Mouse (Mus musculus) liver, adult (tissue): ENCODE measurements around the gene Opa3.

Experiments
- GATA4 ChIP-seq: IDR thresholded peaks from 2 replicates; pipeline ENCODE4 v1.6.1; 2014; ENCODE audit warnings: mild to moderate bottlenecking, low read length; ENCODE audit not compliant: insufficient replicate concordance

Opa3 gene

DNA sequence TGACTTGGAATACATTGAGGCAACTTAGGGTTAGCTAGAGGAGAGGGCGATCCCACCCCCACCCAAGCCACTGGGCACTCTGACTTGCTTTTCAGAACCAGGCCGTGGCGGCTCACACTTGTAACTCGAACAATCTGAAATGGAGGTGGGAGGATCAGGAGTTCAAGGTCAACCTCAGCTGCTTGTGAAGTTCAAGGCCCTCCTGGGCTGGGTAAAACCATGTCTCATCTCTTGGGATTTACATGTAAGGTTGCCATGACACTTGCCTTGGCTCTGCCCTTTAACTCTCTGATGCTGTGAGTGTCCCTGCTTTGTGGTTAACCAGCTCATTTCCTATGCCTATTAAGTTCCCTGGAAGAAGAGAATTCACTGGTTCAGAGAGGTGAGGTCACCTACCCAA lies 18.6 kb upstream of the Opa3 start:
- TF ChIP-seq GATA4 = no peak

DNA sequence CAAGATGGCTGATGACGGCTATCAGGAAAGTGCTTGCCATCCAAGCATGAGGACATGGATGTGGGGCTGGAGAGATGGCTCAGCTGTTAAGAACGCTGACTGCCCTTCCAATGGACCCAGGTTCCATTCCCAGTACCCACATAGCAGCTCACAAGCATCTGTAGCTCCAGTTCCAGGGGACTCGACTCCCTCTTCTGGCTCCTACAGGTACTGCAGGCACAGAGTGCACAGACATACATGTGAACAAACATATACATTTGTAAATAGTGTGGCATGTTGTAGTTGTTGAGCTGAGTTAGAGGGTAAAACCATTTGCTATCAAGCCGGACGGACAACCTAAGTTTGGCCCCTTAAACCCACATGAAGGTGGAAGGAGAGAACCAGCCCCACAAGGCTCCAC lies 18.1 kb upstream of the Opa3 start:
- no peak for TF ChIP-seq GATA4

DNA sequence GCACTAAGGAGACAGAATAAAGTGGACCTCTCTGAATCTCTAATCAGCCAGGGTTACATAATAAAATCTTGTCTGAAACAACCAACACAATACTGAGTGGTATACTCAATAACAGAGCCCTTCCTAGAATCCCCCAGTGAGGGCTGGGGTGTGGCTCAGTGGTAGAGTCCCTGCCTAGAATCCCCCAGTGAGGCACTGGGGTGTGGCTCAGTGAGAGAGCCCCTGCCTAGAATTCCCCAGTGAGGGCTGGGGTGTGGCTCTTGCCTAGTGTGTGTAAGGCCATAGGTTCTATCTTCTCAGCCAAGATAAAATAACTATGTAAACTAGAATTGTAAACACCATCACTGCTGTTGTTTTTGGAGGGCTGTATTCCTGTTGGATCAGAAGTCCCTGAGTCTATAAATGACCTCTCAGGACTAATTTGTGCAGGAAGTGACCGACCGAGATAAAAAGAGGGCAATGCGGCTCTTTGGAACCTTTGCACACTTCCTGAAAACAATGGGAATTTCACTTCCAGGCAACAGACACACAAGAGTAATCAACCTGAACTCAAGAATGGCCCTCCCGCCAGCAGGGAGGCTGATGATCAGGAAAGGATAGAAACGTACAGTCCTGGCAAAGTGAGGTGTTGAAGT lies 17.0 kb upstream of the Opa3 start:
- TF ChIP-seq GATA4 = no peak

DNA sequence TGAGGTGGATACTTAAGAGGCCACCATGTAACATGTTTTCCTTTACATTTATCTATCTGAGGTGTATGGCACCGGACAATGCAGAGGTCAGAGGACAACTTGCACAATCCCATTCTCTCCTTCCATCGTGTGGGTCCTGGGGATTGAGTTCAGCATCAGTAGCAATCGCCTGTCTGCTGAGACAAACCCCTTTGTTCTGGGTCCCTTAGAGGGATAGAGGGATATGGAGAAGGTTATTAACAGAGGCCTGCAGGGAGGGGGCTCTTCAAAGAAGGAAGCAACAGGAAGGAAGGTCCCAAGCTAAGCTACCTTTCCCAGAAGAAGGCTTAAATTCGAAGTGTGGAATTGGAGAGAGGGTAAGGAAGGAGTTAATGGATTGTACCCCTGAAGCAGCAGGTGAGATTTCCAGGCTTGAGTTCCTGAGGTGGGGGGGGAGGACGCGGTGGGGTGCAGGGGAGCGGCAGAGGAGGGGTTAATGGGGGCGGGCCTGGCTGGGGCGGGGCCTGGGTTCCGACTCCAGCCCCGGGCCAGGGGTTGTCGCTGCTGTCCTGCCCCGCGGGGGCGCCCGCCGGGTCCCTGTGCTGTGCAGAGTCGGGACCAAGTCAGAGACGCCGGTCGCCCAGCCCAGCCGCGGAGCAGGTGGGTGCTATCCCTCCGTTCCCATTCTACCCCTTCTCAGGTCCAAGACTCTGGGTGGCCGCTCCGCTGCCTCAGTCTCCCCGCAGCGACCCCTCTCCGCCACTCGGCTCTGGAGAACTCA lies 16.0 kb upstream of the Opa3 start, which contains the start of gene Gpr4:
Gene Gpr4 (plus strand): TSS at position 543 of the 760 bp plus-strand sequence.
- no peak for TF ChIP-seq GATA4

DNA sequence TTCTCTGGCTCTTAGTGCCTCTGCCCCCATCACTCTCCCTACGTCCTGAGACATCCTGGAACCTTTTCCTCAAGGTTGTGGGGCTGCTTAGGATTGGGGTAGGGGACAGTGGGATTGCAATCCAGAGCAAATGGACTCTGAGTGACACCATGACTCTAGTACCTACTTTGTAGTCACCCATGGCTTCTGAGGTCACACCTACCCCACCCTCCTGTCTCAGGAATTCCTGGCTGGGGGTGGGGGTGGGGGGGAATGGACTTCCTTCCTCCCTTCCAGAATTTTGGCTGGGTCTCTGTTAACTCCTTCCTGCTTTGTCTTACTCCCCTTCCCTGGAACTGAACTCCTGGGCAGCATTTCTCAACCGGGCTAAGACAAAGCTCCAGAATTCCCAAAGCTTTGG lies 14.7 kb upstream of the Opa3 start:
- TF ChIP-seq GATA4 = no peak

DNA sequence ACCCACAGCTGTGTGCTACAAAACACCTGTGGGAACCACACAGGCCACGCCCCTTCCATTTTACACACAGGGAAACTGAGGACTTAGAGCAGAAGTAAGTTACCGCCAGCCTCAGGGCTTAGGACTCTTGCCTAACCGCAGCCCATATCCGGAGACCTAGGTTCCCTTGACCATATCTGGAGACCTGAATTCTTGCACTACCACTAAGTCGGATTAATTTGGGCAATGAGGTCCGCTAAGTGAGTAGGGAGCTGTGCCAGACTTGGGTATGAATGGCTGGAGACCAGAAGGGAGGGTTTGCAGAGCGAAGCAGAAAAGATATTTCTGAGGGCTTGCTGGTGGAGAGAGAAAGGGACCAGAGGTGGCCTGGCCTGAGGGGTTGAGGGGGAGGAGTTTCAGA lies 13.8 kb upstream of the Opa3 start:
- TF ChIP-seq GATA4 = no peak

DNA sequence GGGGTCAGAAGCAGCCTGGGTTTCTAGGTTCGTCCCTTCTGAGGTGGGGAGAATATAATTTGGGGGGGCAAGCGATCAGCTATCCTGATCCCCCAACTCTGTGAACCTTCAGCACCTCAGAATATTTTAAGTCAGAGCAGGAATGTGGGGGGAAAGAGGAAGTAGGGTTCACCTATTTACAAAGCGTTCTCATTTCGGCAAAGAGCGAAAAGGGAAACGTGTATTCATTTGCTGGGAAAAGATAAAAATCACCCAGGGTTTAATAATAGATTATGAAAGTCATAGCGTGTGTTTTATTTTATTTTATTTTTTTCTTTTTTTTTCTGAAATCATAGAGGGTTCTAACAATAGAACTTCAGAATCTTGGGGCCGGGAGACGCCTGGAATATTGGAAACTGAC lies 13.2 kb upstream of the Opa3 start:
- no peak for TF ChIP-seq GATA4

DNA sequence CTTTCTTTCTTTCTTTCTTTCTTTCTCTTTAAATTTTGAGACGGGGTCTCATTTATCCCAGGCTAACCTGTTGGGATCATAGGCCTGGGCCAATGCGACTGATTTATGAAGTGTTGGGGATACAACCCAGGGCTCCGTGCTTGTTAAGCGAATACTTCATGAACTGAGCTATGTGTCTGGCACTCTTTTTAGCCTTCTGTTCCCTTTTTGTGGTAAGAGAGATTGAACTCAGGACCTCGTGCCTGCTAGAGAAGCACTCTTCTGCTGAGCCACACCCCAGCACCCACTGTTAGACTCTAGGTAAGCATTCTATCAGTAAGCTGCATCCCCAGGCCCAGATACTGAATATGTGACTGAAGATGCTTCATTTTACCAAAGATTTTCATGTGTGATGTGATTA lies 10.6 kb upstream of the Opa3 start:
- no peak for TF ChIP-seq GATA4

DNA sequence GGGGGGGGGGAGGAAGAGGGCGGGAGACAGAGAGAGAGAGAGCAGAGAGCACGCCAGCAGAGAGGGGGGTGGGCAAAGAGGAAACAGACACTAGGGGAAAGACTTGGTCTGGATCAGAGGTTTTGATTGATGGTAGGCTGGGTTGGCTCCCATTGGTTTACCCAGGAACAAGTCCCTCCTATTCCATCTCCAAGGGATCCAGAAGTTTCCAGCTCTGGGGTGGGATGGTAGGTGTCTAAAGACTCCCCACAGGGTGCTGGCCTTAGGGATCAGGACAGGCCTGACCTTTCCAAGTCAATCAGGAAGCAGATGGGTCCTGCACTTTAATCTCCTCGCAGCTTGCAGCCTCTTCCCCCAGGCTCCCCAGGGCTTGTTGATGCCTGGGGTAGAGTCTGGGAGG lies 10.2 kb upstream of the Opa3 start:
- no peak for TF ChIP-seq GATA4

DNA sequence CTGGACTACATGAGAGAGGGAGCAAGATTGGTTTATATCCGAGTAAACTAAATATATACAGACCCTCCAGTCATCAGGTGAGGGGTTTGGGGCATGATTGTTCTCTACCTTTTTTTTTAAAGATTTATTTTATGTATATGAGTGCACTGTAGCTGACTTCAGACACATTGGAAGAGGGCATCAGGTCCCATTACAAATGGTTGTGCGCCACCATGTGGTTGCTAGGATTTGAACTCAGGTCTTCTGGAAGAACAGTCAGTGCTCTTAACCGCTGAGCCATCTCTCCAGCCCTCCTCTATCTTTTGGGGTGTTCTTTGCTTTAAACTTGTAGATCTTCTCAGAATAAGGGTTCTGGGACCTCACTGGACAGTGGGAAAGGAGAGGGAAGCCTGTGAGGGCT lies 8.1 kb upstream of the Opa3 start:
- TF ChIP-seq GATA4 = no peak

DNA sequence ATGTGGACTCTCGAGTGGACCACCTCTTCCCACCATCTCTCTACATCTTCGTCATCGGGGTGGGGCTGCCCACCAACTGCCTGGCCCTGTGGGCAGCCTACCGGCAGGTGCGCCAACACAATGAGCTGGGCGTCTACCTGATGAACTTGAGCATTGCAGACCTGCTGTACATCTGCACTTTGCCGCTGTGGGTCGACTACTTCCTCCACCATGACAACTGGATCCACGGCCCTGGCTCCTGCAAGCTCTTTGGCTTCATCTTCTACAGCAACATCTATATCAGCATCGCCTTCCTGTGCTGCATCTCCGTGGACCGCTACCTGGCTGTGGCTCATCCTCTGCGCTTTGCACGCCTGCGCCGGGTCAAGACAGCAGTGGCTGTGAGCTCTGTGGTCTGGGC lies 5.9 kb upstream of the Opa3 start:
- TF ChIP-seq GATA4 = no peak

DNA sequence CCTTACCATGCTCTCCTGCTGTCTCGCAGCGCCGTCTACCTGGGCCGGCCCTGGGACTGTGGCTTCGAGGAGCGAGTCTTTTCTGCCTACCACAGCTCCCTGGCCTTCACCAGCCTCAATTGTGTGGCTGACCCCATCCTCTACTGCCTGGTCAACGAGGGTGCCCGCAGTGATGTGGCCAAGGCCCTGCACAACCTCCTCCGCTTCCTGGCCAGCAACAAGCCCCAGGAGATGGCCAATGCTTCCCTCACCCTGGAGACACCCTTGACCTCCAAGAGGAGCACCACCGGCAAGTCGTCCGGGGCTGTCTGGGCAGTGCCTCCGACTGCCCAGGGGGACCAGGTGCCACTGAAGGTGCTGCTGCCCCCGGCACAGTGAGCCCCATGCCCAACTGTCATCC lies 5.3 kb upstream of the Opa3 start:
- TF ChIP-seq GATA4 = no peak

DNA sequence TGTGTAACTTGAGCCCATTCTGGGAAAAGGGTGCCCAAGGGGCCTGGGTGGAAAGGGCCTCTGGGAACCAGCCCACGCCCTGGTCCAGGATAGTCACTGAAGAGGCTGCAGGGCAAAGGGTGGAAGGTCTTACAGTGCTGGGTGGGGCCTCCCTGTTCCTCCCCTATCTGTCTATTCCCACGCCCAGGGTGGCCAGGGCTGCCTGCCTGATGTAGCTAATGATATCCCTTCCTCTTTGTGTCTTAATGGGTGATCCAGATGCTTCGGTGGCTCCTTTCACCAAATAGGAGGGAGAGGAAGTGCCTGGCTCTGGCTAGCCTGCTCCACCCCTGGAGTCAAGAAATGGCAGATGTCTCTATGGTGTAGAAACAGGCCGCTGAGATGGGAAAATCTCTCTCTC lies 3.2 kb upstream of the Opa3 start:
- no peak for TF ChIP-seq GATA4

DNA sequence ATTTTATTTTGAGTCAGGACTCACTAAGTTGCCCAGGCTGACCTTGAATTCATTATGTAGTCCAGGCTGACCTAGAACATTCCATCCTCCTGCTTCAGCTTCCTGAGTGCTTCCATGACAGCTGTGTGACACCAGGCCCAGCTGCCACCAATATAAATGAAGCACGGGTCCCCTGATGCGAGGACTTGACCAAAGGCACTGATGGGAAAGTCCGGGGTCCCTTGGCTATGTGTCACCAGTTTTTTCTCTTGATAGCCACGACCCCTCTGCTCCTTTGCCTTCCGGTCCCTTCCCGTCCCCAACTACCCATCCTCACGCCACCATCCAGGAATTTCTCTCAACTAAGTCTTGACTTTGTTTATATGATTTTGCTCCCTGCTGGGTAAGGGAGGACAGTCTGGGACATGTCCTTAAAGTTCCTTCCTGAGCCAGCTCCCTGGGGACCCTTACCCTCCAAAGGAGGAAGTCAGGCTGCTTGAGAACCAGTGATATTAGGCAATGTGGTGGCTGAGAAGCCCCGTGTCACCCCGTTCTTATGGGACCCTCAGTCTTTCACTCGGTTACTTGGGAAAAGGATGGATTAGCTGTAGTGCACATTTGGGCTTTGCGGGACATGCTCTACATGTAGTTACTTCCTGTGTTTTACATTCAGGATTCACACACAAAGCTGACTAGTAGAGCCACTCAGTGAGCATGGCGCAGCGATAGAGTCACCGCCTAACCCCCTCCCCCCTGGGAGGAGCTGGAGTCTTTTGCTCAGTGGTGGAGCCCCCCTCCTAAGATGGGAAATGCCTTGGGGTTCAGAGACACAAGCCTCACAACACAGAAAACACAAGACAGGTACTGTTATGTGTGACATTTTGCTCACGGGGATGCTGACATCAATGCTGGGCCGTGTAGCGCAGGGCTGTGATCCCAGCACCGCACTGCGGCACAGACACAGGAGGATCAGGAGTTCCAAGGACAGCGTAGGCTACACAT lies 1.0 kb upstream of the Opa3 start:
- TF ChIP-seq GATA4 = no peak

DNA sequence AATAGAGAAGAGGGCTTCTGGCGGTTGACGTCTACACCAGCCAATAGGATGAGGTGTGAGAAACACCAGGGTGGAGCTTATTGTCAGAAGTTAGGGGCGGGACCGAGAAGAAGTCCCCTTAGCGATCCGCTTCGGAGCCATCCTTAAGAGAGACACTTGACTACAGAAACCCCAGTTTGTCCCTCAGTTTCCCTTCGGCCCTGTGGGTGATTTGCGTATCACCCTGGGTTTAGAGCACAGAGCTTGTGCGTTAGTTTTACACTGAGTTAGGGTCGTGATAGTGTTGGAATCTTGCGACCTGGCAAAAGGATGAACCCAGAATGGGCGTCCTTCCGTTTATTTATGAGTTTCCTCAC lies 637 bp downstream of the Opa3 start:
- TF ChIP-seq GATA4 = no peak

DNA sequence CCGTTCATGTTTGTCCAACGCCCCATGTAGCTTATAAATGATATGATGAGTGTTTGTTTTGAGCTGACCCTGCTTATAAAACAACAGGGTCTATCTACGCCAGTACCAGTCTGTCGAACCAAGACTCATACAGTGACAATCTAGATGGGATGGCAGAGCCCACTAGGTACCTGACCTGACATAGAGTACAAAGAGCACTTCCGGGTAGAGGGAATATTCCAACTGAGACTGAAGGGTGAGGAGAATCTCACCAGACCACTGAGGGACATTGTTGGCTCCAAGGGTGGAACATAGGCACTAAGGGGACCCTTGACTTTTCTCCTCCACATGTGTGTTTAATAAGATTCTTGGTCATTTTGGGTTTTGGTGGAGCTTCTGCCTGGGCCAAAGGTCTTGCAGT lies 1.3 kb downstream of the Opa3 start:
- TF ChIP-seq GATA4 = no peak
